Mouse (Mus musculus): Measurements from ENCODE around the gene Tpt1. TPM values are rescaled to one million over a fixed set of nuclear protein-coding genes. Genes with fewer than 3 reads are reported as not detected.
"Not testable (repeated sequence)": the region's sequence is repeated elsewhere in the genome, so short reads cannot be mapped to it uniquely, and the experiment has no call there.

Gene Tpt1
- polyA plus RNA-seq, 1 experiment from 2014 or later = 673 TPM

- not testable (repeated sequence) for H3K36me3 ChIP-seq; H3K9me3 ChIP-seq (replicated peaks); H3K27ac ChIP-seq; H3K4me3 ChIP-seq; H3K9ac ChIP-seq; ATAC-seq
- H3K4me1 ChIP-seq = peaks cover 45% of the 10 kb centered on the region
- WGBS (ENCODE audit: insufficient replicate concordance) = 59% methylated on average over 14 of the region's 14 CpGs
- H3K27me3 ChIP-seq (replicated peaks) = peaks cover 28% of the 10 kb centered on the region
- H3K4me2 ChIP-seq = peak overlapping the region; percentile 82
These were observed 15.1 kb upstream of the Tpt1 start for GRCm38 (mm10) chr14:75829817-75830216.

- 49% methylated on average over 2 of the region's 2 CpGs for WGBS (ENCODE audit: insufficient replicate concordance)
- ATAC-seq = no peak
- Histone ChIP-seq H3K36me3 (no peaks in the 10 kb centered on the region), H3K9me3 (replicated peaks) (no peaks in the 10 kb centered on the region), H3K27me3 (replicated peaks) (peaks cover 23% of the 10 kb centered on the region), H3K4me3 (no peak overlapping the region), H3K4me1 (peaks cover 67% of the 10 kb centered on the region), H3K9ac (no peak overlapping the region), H3K27ac (peak overlapping the region; percentile 63), H3K4me2 (no peak overlapping the region)
These were observed 12.9 kb upstream of the Tpt1 start for GRCm38 (mm10) chr14:75832031-75832430.

GRCm38 (mm10) chr14:75832982-75833381 is 11.9 kb upstream of the Tpt1 start:
- H3K9me3 ChIP-seq (replicated peaks) = no peaks in the 10 kb centered on the region
- 41% methylated on average over 4 of the region's 4 CpGs for WGBS (ENCODE audit: insufficient replicate concordance)
- ATAC-seq = no peak
- no peaks in the 10 kb centered on the region for H3K36me3 ChIP-seq
- peaks cover 14% of the 10 kb centered on the region for H3K27me3 ChIP-seq (replicated peaks)
- peaks cover 76% of the 10 kb centered on the region for H3K4me1 ChIP-seq
- peak overlapping the region; percentile 89 for H3K9ac ChIP-seq
- peak overlapping the region; percentile 97 for H3K4me2 ChIP-seq
- peak overlapping the region; percentile 69 for H3K4me3 ChIP-seq
- peak overlapping the region; percentile 95 for H3K27ac ChIP-seq

GRCm38 (mm10) chr14:75833546-75834250 is 11.2 kb upstream of the Tpt1 start:
- 6% methylated on average over 12 of the region's 12 CpGs for WGBS (ENCODE audit: insufficient replicate concordance)
- H3K4me3 ChIP-seq = peak overlapping the region; percentile 69
- no peaks in the 10 kb centered on the region for H3K9me3 ChIP-seq (replicated peaks)
- H3K4me1 ChIP-seq = peaks cover 75% of the 10 kb centered on the region
- peak overlapping the region; percentile 89 for H3K9ac ChIP-seq
- H3K27ac ChIP-seq = peak overlapping the region; percentile 95
- H3K36me3 ChIP-seq = no peaks in the 10 kb centered on the region
- H3K27me3 ChIP-seq (replicated peaks) = peaks cover 7% of the 10 kb centered on the region
- peak overlapping the region; percentile 97 for H3K4me2 ChIP-seq
- ATAC-seq = peak; percentile 32

GRCm38 (mm10) chr14:75834251-75834738 is 10.6 kb upstream of the Tpt1 start:
- peak overlapping the region; percentile 89 for H3K9ac ChIP-seq
- H3K36me3 ChIP-seq = no peaks in the 10 kb centered on the region
- peaks cover under 1% of the 10 kb centered on the region; the same call in 1 of the 2 replicates for H3K27me3 ChIP-seq (replicated peaks)
- H3K9me3 ChIP-seq (replicated peaks) = no peaks in the 10 kb centered on the region
- peaks cover 75% of the 10 kb centered on the region for H3K4me1 ChIP-seq
- peak overlapping the region; percentile 69 for H3K4me3 ChIP-seq
- H3K4me2 ChIP-seq = peak overlapping the region; percentile 97
- WGBS (ENCODE audit: insufficient replicate concordance) = under 1% methylated on average over 10 of the region's 10 CpGs
- H3K27ac ChIP-seq = peak overlapping the region; percentile 95
- peak; percentile 80 for ATAC-seq

- Histone ChIP-seq H3K9ac (peak overlapping the region; percentile 89), H3K4me3 (peak overlapping the region; percentile 69), H3K27ac (peak overlapping the region; percentile 95), H3K36me3 (no peaks in the 10 kb centered on the region), H3K27me3 (replicated peaks) (no peaks in the 10 kb centered on the region), H3K4me2 (peak overlapping the region; percentile 97), H3K9me3 (replicated peaks) (no peaks in the 10 kb centered on the region), H3K4me1 (peaks cover 71% of the 10 kb centered on the region)
- ATAC-seq = peak; percentile 55
- WGBS (ENCODE audit: insufficient replicate concordance) = under 1% methylated on average over 16 of the region's 16 CpGs
These were observed 10.0 kb upstream of the Tpt1 start for GRCm38 (mm10) chr14:75834739-75835381.

- WGBS (ENCODE audit: insufficient replicate concordance) = 65% methylated on average over 3 of the region's 3 CpGs
- Histone ChIP-seq H3K27ac (peak overlapping the region; percentile 94), H3K4me1 (peaks cover 71% of the 10 kb centered on the region), H3K27me3 (replicated peaks) (no peaks in the 10 kb centered on the region), H3K4me3 (peak overlapping the region; percentile 41; the same call in 1 of the 2 replicates), H3K9ac (peak overlapping the region; percentile 54; the same call in 1 of the 2 replicates), H3K4me2 (peak overlapping the region; percentile 97), H3K36me3 (no peaks in the 10 kb centered on the region), H3K9me3 (replicated peaks) (no peaks in the 10 kb centered on the region)
- ATAC-seq = no peak
These were observed 8.3 kb upstream of the Tpt1 start for GRCm38 (mm10) chr14:75836579-75836978.

GRCm38 (mm10) chr14:75837048-75837916 is 7.6 kb upstream of the Tpt1 start:
- Histone ChIP-seq H3K9me3 (replicated peaks) (no peaks in the 10 kb centered on the region), H3K36me3 (no peaks in the 10 kb centered on the region), H3K4me1 (peaks cover 70% of the 10 kb centered on the region), H3K27ac (peak overlapping the region; percentile 94), H3K4me2 (peak overlapping the region; percentile 97), H3K9ac (peak overlapping the region; percentile 63), H3K4me3 (peak overlapping the region; percentile 41), H3K27me3 (replicated peaks) (no peaks in the 10 kb centered on the region)
- ATAC-seq = peak; percentile 75
- 26% methylated on average over 10 of the region's 10 CpGs for WGBS (ENCODE audit: insufficient replicate concordance)

- not testable (repeated sequence) for H3K9me3 ChIP-seq (replicated peaks); H3K4me2 ChIP-seq; ATAC-seq; H3K4me3 ChIP-seq; H3K27ac ChIP-seq; H3K27me3 ChIP-seq (replicated peaks); H3K36me3 ChIP-seq; H3K9ac ChIP-seq
- WGBS (ENCODE audit: insufficient replicate concordance) = 31% methylated on average over 2 of the region's 2 CpGs
- H3K4me1 ChIP-seq = peaks cover 47% of the 10 kb centered on the region
These were observed 3.1 kb upstream of the Tpt1 start for GRCm38 (mm10) chr14:75841758-75842157.

- peak overlapping the region; percentile 95 for H3K4me3 ChIP-seq
- peaks cover 46% of the 10 kb centered on the region for H3K4me1 ChIP-seq
- H3K9me3 ChIP-seq (replicated peaks) = no peaks in the 10 kb centered on the region
- peak overlapping the region; percentile 99 for H3K9ac ChIP-seq
- 7% methylated on average over 14 of the region's 14 CpGs for WGBS (ENCODE audit: insufficient replicate concordance)
- no peaks in the 10 kb centered on the region for H3K27me3 ChIP-seq (replicated peaks)
- ATAC-seq = no peak
- peak overlapping the region; percentile 98 for H3K27ac ChIP-seq
- H3K4me2 ChIP-seq = peak overlapping the region; percentile 78
- peaks cover 32% of the 10 kb centered on the region for H3K36me3 ChIP-seq
These were observed 690 bp upstream of the Tpt1 start for GRCm38 (mm10) chr14:75844111-75844695.

- peaks cover 45% of the 10 kb centered on the region for H3K4me1 ChIP-seq
- H3K4me2 ChIP-seq = peak overlapping the region; percentile 78
- ATAC-seq = peak; percentile 53
- under 1% methylated on average over 39 of the region's 40 CpGs for WGBS (ENCODE audit: insufficient replicate concordance)
- no peaks in the 10 kb centered on the region for H3K9me3 ChIP-seq (replicated peaks)
- H3K9ac ChIP-seq = peak overlapping the region; percentile 99
- H3K36me3 ChIP-seq = peaks cover 47% of the 10 kb centered on the region
- no peaks in the 10 kb centered on the region for H3K27me3 ChIP-seq (replicated peaks)
- H3K4me3 ChIP-seq = peak overlapping the region; percentile 95
- H3K27ac ChIP-seq = peak overlapping the region; percentile 98
These were observed 814 bp downstream of the Tpt1 start for GRCm38 (mm10) chr14:75845698-75846115.
